Mouse (Mus musculus) thymus, postnatal 4 days (tissue): ENCODE measurements around the gene Cnnm3.

Experiments used
- DNase-seq: peaks from one replicate; pipeline ENCODE4 v3.0.0; 2021

The Cnnm3 gene

DNA sequence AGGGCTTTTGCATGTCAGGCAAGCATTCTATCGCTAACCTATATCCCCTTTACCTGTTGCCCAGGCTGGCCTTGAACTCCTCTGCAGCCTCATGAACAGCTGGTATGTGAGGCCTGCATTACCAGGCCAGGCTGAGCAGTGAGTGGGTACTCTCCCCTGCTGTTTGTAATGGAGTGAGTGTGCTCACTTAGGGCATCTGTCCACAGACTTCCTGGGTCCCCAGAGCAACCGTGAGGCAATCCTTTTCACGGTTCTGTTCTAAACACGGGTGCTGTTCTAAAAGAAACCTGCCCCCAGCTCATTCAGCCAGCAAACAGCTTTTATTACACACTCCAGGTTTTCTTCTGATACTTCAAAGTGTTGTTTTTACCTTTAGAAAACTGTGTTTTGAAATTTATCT lies 27.1 kb downstream of the Cnnm3 start:
- no peak for DNase-seq

DNA sequence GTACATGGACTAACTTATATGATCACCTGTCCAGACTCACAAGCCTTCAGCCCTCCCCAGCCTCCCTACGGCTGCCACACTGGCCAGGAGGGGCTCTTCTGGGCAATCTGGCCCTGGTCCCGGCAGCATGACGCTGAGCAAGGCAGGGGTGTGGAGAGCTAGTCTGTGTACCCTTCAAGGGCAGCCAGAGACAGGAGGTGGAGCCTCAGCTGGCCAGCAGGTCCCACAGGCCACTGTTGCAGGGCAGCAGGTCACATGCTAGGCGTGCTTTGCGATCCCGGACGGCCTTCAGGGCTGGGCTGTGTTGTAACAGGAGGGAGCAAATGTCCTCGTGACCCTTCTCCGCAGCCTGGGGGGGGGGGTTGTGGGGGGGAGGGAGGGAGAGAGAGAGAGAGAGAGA lies 27.5 kb downstream of the Cnnm3 start, which contains the start of gene Gm42417:
Gene Gm42417, minus strand, starts transcription at position 244 of the 400 bp plus-strand sequence.
- no peak for DNase-seq

GRCm38 (mm10) chr1:36540132-36540531 lies 28.5 kb downstream of the Cnnm3 start:
- DNase-seq, result no peak

- no peak for DNase-seq
These were observed 29.1 kb downstream of the Cnnm3 start for GRCm38 (mm10) chr1:36540807-36541206.

- no peak for DNase-seq
These were observed 30.2 kb downstream of the Cnnm3 start for GRCm38 (mm10) chr1:36541844-36542243.

- no peak for DNase-seq
These were observed 31.3 kb downstream of the Cnnm3 start for GRCm38 (mm10) chr1:36542925-36543324.

- no peak for DNase-seq
These were observed 33.7 kb downstream of the Cnnm3 start for GRCm38 (mm10) chr1:36545382-36545781.

- peak; percentile 68 for DNase-seq
These were observed 34.4 kb downstream of the Cnnm3 start for GRCm38 (mm10) chr1:36545845-36546600.

GRCm38 (mm10) chr1:36546888-36547471 lies 35.3 kb downstream of the Cnnm3 start, which contains the start of gene Ankrd39:
Gene Ankrd39, minus strand, starts transcription at chr1:36547445.
- DNase-seq, result peak; percentile 97

- no peak for DNase-seq
These were observed 36.4 kb downstream of the Cnnm3 start for GRCm38 (mm10) chr1:36547981-36548598.

DNA sequence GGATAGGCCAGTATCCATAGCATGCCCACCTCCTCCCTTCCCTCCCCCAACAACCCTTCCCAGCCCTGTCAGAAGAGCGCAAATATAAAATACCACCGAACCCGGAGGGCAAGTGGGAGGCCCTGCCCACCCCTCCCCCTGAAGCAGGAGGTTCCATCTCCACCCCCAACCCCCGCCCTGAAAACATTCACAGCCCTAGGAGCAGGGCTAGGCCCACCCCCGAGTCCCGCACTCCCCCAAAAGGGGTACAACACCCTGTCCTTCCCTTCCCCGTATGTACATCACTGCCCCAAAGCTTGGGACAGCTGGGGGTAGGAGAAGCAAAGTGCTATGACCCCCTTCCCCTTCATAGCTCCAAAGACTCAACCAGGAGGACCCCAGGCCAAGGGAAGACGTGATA lies 37.1 kb downstream of the Cnnm3 start:
- DNase-seq, result no peak

- DNase-seq, result no peak
These were observed 37.8 kb downstream of the Cnnm3 start for GRCm38 (mm10) chr1:36549491-36549890.

- DNase-seq, result no peak
These were observed 38.6 kb downstream of the Cnnm3 start for GRCm38 (mm10) chr1:36550075-36550863.

GRCm38 (mm10) chr1:36551904-36552303 lies 40.2 kb downstream of the Cnnm3 start:
- DNase-seq, result no peak

DNA sequence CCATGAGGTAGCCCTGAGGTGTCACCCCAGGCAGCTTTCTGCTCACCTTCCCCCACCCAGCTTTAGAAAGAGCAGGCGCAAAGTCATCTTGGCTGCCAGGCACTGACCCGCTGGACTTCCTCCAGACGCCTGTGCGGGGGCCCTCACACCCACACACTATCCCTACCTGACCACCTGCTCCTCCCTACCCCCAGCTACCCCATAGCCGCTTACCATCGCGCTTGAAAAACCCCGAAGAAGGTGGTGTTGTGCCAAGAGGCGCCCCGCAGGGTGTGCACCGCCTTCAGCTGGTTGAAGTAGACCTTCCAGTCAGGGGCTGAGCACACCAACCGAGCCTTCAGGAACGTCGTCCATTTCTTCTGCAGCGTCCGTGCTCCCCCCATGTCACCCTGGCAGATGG lies 40.8 kb downstream of the Cnnm3 start:
- DNase-seq, result no peak

DNA sequence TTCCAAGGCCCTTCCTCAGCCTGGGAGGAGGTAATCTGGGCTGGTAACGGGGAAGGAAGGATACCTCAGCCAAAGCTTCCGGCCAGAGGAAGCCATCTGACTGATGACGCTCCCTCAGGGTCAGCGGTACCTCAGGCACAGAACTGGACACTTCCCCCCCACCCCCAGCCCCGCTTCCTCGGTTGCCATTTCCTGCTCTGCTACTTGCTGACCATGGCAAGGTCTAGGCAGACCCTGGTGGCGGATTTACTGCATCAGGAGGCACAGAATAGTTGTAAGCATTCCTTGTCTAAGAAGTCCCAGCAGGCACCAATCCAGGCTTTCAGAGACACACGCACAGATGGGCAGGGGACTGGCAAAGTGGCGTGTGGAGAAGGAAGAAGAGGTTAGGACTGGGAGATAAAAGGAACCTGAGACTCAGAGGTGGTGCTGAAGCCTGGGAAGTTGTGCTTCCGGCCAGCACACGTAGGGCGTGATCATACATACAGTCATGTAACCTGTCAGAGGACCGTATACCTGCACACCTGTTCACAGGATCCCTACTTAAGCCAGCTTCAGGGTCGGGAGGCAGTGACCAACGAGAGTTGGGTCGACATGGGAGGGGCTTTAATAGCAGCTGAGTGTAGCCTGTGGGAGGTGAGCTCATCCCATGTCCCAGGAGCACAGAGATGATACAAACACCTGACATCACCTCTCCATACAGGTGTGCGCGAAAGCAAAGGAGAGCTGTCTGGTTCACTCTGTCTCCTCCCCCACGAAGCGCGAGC lies 43.1 kb downstream of the Cnnm3 start:
- DNase-seq, result no peak

GRCm38 (mm10) chr1:36555798-36556395 lies 44.2 kb downstream of the Cnnm3 start:
- peak; percentile 40 for DNase-seq

DNA sequence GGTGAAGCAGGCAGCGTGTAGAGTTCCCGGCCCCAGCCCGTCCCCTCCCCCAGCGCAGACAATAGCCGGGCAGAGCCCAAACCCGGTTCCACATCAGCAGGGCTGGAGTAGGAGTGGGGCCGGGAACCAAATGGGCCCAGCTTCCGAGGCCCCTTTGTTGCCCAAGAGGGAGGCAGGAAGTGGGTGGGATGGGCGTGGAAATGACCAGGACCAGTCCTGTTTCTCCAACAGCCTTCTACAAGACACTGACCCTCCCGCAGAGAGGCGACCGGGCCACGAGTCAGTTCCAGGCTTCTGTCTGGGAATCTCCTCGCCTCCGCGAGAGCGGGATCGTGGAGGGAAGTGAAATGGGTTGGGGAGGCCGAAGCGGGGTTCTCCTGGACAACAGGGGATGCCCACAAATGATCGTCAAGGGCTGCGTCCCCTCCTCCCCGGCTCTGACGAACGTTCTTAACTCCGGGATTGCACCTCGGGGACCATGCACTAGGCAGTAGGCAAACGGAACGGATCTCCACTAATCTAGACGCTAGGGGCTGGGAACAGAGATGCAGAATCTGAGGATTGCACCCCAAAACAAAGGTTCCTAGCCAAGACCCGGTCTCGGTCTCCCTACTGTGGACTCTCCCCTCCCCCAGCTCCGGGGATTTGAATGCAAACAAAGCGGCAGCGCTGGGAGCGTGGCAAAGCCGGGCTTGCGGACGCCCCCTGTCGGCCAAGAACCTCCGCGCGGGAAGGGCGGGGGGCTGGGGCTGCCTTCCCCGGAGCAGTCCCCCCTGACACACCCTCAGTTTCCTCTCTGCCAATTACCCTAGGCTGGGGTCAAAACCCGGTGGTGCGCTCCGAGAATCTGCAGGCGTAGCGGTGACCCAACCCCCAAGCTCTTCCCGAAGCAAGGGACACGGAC lies 45.1 kb downstream of the Cnnm3 start:
- peak; percentile 98 for DNase-seq

DNA sequence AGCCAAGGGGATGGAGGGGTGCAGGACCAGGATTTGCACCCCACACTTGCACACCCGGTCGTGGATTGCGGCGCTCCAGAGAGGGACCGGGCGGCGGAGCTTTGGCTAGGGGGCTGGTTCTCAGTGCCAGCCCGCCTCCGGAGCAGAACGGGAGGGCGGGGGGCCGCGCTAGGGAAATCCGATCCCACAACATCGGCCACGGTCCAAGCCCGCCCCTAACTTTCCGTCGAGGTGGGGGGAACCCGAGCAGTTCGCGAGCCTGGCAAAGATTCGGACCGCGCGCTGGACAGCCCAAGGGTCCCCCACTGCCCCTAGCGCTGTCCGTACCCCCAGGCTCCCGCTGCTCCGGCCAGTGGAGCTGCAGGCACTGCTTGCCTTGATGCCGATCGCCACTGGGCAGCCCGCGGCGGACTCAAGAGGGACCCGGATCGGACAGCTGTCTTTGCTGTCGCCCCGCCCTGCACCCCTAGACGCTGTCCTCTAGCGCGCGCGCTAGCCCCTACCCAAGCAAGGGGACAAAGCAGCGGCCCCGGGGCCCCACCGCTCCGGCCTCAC lies 45.9 kb downstream of the Cnnm3 start:
- peak; percentile 66 for DNase-seq
